Mouse (Mus musculus) stomach, postnatal 0 days (tissue): ENCODE measurements around the gene Pgm2. TPM values are rescaled to one million over a fixed set of nuclear protein-coding genes. Genes with fewer than 3 reads are reported as not detected.

Experiments
- ATAC-seq: fragments of 200-750 bp; cut with Nextera tagmentation; 2 replicates; pipeline ENCODE4 v1.8.0; 2017; ENCODE audit not compliant: low FRiP score, low TSS enrichment
- DNase-seq: peaks from one replicate; pipeline ENCODE4 v3.0.0-alpha.2; 2016; ENCODE audit warnings: low spot score
- H3K27ac ChIP-seq: fragments of 300-500 bp; sonication (generic); replicated peaks from 2 replicates; pipeline ENCODE4 v1.5.1; 2014; ENCODE audit warnings: mild to moderate bottlenecking, control low read depth
- H3K27me3 ChIP-seq: fragments of 300-500 bp; sonication (generic); 2 replicates; pipeline ENCODE4 v1.6.1; 2014; ENCODE audit warnings: low read length; ENCODE audit not compliant: control insufficient read depth, insufficient read depth
- H3K36me3 ChIP-seq: fragments of 300-500 bp; sonication (generic); 2 replicates; pipeline ENCODE4 v1.6.1; 2014; ENCODE audit warnings: low read length, mixed read lengths; ENCODE audit not compliant: control insufficient read depth, insufficient read depth
- H3K4me1 ChIP-seq: fragments of 300-500 bp; sonication (generic); replicated peaks from 2 replicates; pipeline ENCODE4 v1.6.1; 2014; ENCODE audit warnings: antibody characterized with exemption; ENCODE audit not compliant: control insufficient read depth, insufficient read depth
- H3K4me2 ChIP-seq: fragments of 300-500 bp; sonication (generic); replicated peaks from 2 replicates; pipeline ENCODE4 v1.6.1; 2014; ENCODE audit warnings: low read depth, mild to moderate bottlenecking, control low read depth, moderate library complexity
- H3K4me3 ChIP-seq: fragments of 300-500 bp; sonication (generic); 2 replicates; pipeline ENCODE4 v1.5.1; 2014; ENCODE audit warnings: low read depth, low read length, control low read depth
- H3K9ac ChIP-seq: fragments of 300-500 bp; sonication (generic); 2 replicates; pipeline ENCODE4 v1.6.1; 2014; ENCODE audit warnings: mild to moderate bottlenecking, low read length, control low read depth, mixed read lengths
- H3K9me3 ChIP-seq: fragments of 300-500 bp; sonication (generic); 2 replicates; pipeline ENCODE4 v1.6.1; 2016; ENCODE audit warnings: low read length; ENCODE audit not compliant: control insufficient read depth
- CTCF ChIP-seq: IDR thresholded peaks from 2 replicates; pipeline ENCODE4 v1.5.1; 2016; ENCODE audit warnings: antibody characterized with exemption, low read depth, mild to moderate bottlenecking, moderate library complexity
- EP300 ChIP-seq: optimal IDR thresholded peaks from 2 replicates; pipeline ENCODE3; 2016; ENCODE audit warnings: antibody characterized with exemption
- WGBS: fragments of 180-500 bp; shearing (Covaris S2); extraction: QIAGEN DNeasy Blood & Tissue Kit; methylation state at CpG from one replicate; pipeline ENCODE4 v1.1.7; 2014; 5-methylcytosine and 5-hydroxymethylcytosine counted together
- polyA plus RNA-seq: library from polyadenylated mRNA; unstranded; fragments of >200 nt; fragmentation: Nextera tagmentation; extraction: Ambion mirVana; gene quantifications from 2 replicates; pipeline ENCODE4 v1.2.1, GENCODE M21; 2015

The Pgm2 gene
- polyA plus RNA-seq, 1 experiment from 2014 or later = 34.3 TPM

- Histone ChIP-seq H3K27ac (peak within 1 kb of the TSS; percentile 86), H3K36me3 (no peaks in the 10 kb centered on the region), H3K9ac (0 out of 2 replicates have a peak within 1 kb of the TSS, but pooled peaks have one; percentile 23), H3K27me3 (no peaks in the 10 kb centered on the region), H3K4me2 (peak within 1 kb of the TSS; percentile 37), H3K4me3 (peak within 1 kb of the TSS; percentile 3; the same call in 1 of the 2 replicates), H3K4me1 (no peaks in the 10 kb centered on the region), H3K9me3 (no peaks in the 10 kb centered on the region)
- TF ChIP-seq CTCF (no peak), EP300 (no peak)
- DNase-seq = peak; percentile 39
- ATAC-seq = peak; percentile 68
- whole genome bisulfite sequencing = 13% methylated on average over 11 of the region's 11 CpGs
These were observed 63.3 kb downstream of the Pgm2 start, which contains the start of gene Tbc1d1 for GRCm38 (mm10) chr5:64155861-64156550. Gene Tbc1d1, plus strand, starts transcription at chr5:64156305.

GRCm38 (mm10) chr5:64156579-64156978, 63.8 kb downstream of the Pgm2 start:
- WGBS = 25% methylated on average over 4 of the region's 4 CpGs

GRCm38 (mm10) chr5:64157926-64158325, 65.2 kb downstream of the Pgm2 start:
- TF ChIP-seq EP300 = no peak
- TF ChIP-seq CTCF = no peak
- 65% methylated on average over 1 of the region's 1 CpGs for WGBS
- no peaks in the 10 kb centered on the region for H3K9me3 ChIP-seq
- H3K4me2 ChIP-seq = 0 out of 2 replicates have a peak overlapping the region, but pooled peaks have one; percentile 11
- H3K27me3 ChIP-seq = no peaks in the 10 kb centered on the region
- H3K4me1 ChIP-seq = no peaks in the 10 kb centered on the region; the same call in 1 of the 2 replicates
- no peak overlapping the region for H3K4me3 ChIP-seq
- H3K9ac ChIP-seq = no peak overlapping the region
- ATAC-seq = no peak
- no peaks in the 10 kb centered on the region for H3K36me3 ChIP-seq
- DNase-seq = no peak
- H3K27ac ChIP-seq = no peak overlapping the region

More at GRCm38 (mm10) chr5:64156579-64156978, 63.8 kb downstream of the Pgm2 start:
- Histone ChIP-seq H3K36me3 (no peaks in the 10 kb centered on the region), H3K27ac (peak overlapping the region; percentile 86), H3K9ac (0 out of 2 replicates have a peak overlapping the region, but pooled peaks have one; percentile 23), H3K4me3 (peak overlapping the region; percentile 3; the same call in 1 of the 2 replicates), H3K4me2 (peak overlapping the region; percentile 37), H3K9me3 (no peaks in the 10 kb centered on the region), H3K27me3 (no peaks in the 10 kb centered on the region), H3K4me1 (no peaks in the 10 kb centered on the region; the same call in 1 of the 2 replicates)
- TF ChIP-seq EP300 (no peak), CTCF (no peak)
- ATAC-seq (no peak), DNase-seq (no peak)

GRCm38 (mm10) chr5:64158501-64158900, 65.8 kb downstream of the Pgm2 start:
- H3K36me3 ChIP-seq = no peaks in the 10 kb centered on the region
- ATAC-seq (no peak), DNase-seq (no peak)
- no peak overlapping the region for H3K9ac ChIP-seq
- 67% methylated on average over 4 of the region's 4 CpGs for whole genome bisulfite sequencing
- no peaks in the 10 kb centered on the region for H3K9me3 ChIP-seq
- H3K4me1 ChIP-seq = no peaks in the 10 kb centered on the region; the same call in 1 of the 2 replicates
- 0 out of 2 replicates have a peak overlapping the region, but pooled peaks have one; percentile 13 for H3K27ac ChIP-seq
- peak overlapping the region; percentile 11 for H3K4me2 ChIP-seq
- H3K4me3 ChIP-seq = no peak overlapping the region
- H3K27me3 ChIP-seq = no peaks in the 10 kb centered on the region
- TF ChIP-seq CTCF (no peak), EP300 (no peak)

GRCm38 (mm10) chr5:64159065-64159780, 66.5 kb downstream of the Pgm2 start:
- TF ChIP-seq CTCF (no peak), EP300 (no peak)
- H3K4me3 ChIP-seq = peak overlapping the region; percentile 75
- ATAC-seq (no peak), DNase-seq (peak; percentile 25)
- H3K9me3 ChIP-seq = no peaks in the 10 kb centered on the region
- H3K4me2 ChIP-seq = peak overlapping the region; percentile 99
- H3K9ac ChIP-seq = peak overlapping the region; percentile 71
- H3K27ac ChIP-seq = peak overlapping the region; percentile 69
- WGBS = 2% methylated on average over 39 of the region's 39 CpGs
- no peaks in the 10 kb centered on the region; the same call in 1 of the 2 replicates for H3K4me1 ChIP-seq
- no peaks in the 10 kb centered on the region for H3K36me3 ChIP-seq
- H3K27me3 ChIP-seq = no peaks in the 10 kb centered on the region
